Mouse (Mus musculus) stomach, postnatal 0 days (tissue): Measurements from ENCODE around the gene Fry.

Experiments
- CTCF ChIP-seq: IDR thresholded peaks from 2 replicates; pipeline ENCODE4 v1.5.1; 2016; ENCODE audit warnings: antibody characterized with exemption, low read depth, mild to moderate bottlenecking, moderate library complexity
- EP300 ChIP-seq: optimal IDR thresholded peaks from 2 replicates; pipeline ENCODE3; 2016; ENCODE audit warnings: antibody characterized with exemption

GRCm38 (mm10) chr5:150135529-150135928 lies 17.1 kb downstream of the Fry start:
- TF ChIP-seq CTCF (no peak), EP300 (no peak)
